Mouse (Mus musculus) spleen, adult 2 months (tissue): ENCODE results near the gene H2al1m.

Source experiments
- CTCF ChIP-seq: fragments of 200-500 bp; IDR thresholded peaks from 2 replicates; pipeline ENCODE4 v1.5.1; 2011; ENCODE audit warnings: mild to moderate bottlenecking, inconsistent platforms; ENCODE audit not compliant: insufficient read depth, insufficient read length, insufficient replicate concordance; ENCODE audit errors: extremely low read depth
- POLR2A ChIP-seq: fragments of 200-500 bp; IDR thresholded peaks from 2 replicates; pipeline ENCODE4 v1.6.1; 2011; ENCODE audit warnings: low read depth, low read length, inconsistent platforms

DNA sequence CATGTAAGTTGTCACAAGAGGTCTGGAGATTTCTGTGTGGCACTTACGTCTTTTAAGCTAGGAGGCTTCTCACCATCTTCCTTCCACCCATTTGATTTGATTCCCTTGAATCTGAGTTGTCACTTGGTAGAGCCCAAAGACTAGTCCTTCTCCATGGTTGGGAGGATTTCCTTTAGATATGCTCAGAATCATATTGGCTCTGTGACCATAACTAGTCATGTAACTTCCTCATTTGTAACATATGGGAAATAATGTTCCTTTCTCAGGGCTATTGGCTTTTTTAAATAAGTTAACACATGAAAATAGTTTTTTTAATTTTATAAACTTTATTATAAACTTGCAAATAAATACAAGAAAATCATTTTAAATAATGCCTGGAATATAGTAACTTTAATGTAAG is 24.3 kb upstream of the H2al1m start:
- TF ChIP-seq POLR2A (no peak), CTCF (no peak)
